Mouse (Mus musculus): ENCODE results near the gene Cnnm4. TPM values are rescaled to one million over a fixed set of nuclear protein-coding genes. Genes with fewer than 3 reads are reported as not detected.

Cnnm4 gene
- polyA plus RNA-seq, 1 experiment from 2014 or later: 11.0 TPM

DNA sequence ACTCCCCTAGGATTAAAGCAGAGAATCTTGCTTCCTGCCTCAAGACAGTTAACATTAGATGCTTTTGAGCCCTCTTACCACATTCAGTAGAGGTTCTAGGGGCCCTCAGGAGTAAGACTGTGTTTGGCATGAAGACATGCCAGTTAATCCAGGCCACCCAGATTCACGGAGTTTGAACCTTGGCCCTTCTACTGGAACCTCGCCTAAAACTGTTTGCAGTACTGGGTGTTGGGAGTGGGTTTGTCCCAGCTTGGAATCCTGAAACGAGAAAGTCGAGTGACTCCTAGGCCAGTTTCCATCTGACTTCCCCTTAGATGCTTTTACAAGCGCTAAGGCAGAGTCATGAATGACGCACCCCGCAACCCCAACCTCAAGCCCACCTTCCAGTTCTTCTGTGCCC is 5.0 kb downstream of the Cnnm4 start:
- H3K9ac ChIP-seq: no peak overlapping the region
- H3K4me1 ChIP-seq: peaks cover 50% of the 10 kb centered on the region
- H3K36me3 ChIP-seq (replicated peaks): no peaks in the 10 kb centered on the region
- ATAC-seq (replicated peaks): no peak
- no peak overlapping the region for H3K4me2 ChIP-seq
- WGBS: 87% methylated on average over 7 of the region's 7 CpGs
- H3K9me3 ChIP-seq: no peaks in the 10 kb centered on the region
- no peak overlapping the region for H3K4me3 ChIP-seq
- no peak overlapping the region for H3K27ac ChIP-seq
- H3K27me3 ChIP-seq (replicated peaks): no peaks in the 10 kb centered on the region

- Histone ChIP-seq H3K9me3 (no peaks in the 10 kb centered on the region), H3K4me3 (no peak overlapping the region), H3K27me3 (replicated peaks) (no peaks in the 10 kb centered on the region), H3K9ac (no peak overlapping the region), H3K4me1 (peaks cover 33% of the 10 kb centered on the region), H3K27ac (no peak overlapping the region), H3K36me3 (replicated peaks) (no peaks in the 10 kb centered on the region), H3K4me2 (no peak overlapping the region)
- WGBS: 52% methylated on average over 2 of the region's 2 CpGs
- no peak for ATAC-seq (replicated peaks)
Measured at GRCm38 (mm10) chr1:36478343-36478795, 6.9 kb downstream of the Cnnm4 start.

GRCm38 (mm10) chr1:36479903-36480899 is 8.8 kb downstream of the Cnnm4 start:
- H3K27me3 ChIP-seq (replicated peaks): no peaks in the 10 kb centered on the region
- no peaks in the 10 kb centered on the region for H3K36me3 ChIP-seq (replicated peaks)
- no peak overlapping the region for H3K4me3 ChIP-seq
- ATAC-seq (replicated peaks): no peak
- H3K9me3 ChIP-seq: no peaks in the 10 kb centered on the region
- H3K9ac ChIP-seq: no peak overlapping the region
- H3K4me2 ChIP-seq: no peak overlapping the region
- peaks cover 15% of the 10 kb centered on the region for H3K4me1 ChIP-seq
- WGBS: 89% methylated on average over 12 of the region's 12 CpGs
- H3K27ac ChIP-seq: no peak overlapping the region

- Histone ChIP-seq H3K27ac (no peak overlapping the region), H3K4me1 (no peaks in the 10 kb centered on the region), H3K36me3 (replicated peaks) (no peaks in the 10 kb centered on the region), H3K4me3 (no peak overlapping the region), H3K9ac (no peak overlapping the region), H3K4me2 (no peak overlapping the region), H3K27me3 (replicated peaks) (no peaks in the 10 kb centered on the region), H3K9me3 (no peaks in the 10 kb centered on the region)
- 65% methylated on average over 4 of the region's 4 CpGs for WGBS
- no peak for ATAC-seq (replicated peaks)
Measured at GRCm38 (mm10) chr1:36483825-36484224, 12.4 kb downstream of the Cnnm4 start.

GRCm38 (mm10) chr1:36485080-36485479 is 13.7 kb downstream of the Cnnm4 start:
- no peak overlapping the region for H3K9ac ChIP-seq
- H3K4me2 ChIP-seq: no peak overlapping the region
- ATAC-seq (replicated peaks): no peak
- H3K4me3 ChIP-seq: no peak overlapping the region
- no peak overlapping the region for H3K27ac ChIP-seq
- 81% methylated on average over 7 of the region's 7 CpGs for WGBS
- no peaks in the 10 kb centered on the region for H3K36me3 ChIP-seq (replicated peaks)
- no peaks in the 10 kb centered on the region for H3K9me3 ChIP-seq
- no peaks in the 10 kb centered on the region for H3K4me1 ChIP-seq
- no peaks in the 10 kb centered on the region for H3K27me3 ChIP-seq (replicated peaks)

DNA sequence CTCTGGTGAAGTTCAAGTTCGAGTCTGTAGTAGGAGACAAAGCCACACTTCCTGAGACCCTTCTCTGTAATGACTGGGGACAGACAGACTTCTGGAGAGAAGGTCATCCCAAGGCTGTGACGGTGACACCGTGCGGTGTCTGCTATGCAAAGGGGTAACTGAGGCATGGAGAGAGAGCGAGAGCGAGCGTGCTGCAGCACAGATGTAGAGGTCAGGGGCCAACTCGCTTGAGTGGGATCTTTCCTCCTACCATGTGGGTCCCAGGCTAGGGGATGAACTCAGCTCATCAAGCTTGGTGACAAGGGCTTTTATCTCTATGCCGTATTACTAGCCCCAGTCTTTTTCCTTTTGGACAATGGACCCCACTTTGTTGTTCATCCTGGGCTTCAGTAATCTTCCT is 15.7 kb downstream of the Cnnm4 start:
- H3K9ac ChIP-seq: no peak overlapping the region
- no peak overlapping the region for H3K4me3 ChIP-seq
- no peak overlapping the region for H3K4me2 ChIP-seq
- no peaks in the 10 kb centered on the region for H3K9me3 ChIP-seq
- no peak overlapping the region for H3K27ac ChIP-seq
- no peaks in the 10 kb centered on the region for H3K4me1 ChIP-seq
- no peaks in the 10 kb centered on the region for H3K27me3 ChIP-seq (replicated peaks)
- no peak for ATAC-seq (replicated peaks)
- 50% methylated on average over 9 of the region's 9 CpGs for WGBS
- no peaks in the 10 kb centered on the region for H3K36me3 ChIP-seq (replicated peaks)

- no peak for ATAC-seq (replicated peaks)
- H3K36me3 ChIP-seq (replicated peaks): no peaks in the 10 kb centered on the region
- no peak overlapping the region for H3K9ac ChIP-seq
- no peaks in the 10 kb centered on the region for H3K9me3 ChIP-seq
- H3K4me2 ChIP-seq: no peak overlapping the region
- no peaks in the 10 kb centered on the region for H3K27me3 ChIP-seq (replicated peaks)
- H3K4me3 ChIP-seq: no peak overlapping the region
- no peaks in the 10 kb centered on the region for H3K4me1 ChIP-seq
- H3K27ac ChIP-seq: no peak overlapping the region
- WGBS: 66% methylated on average over 6 of the region's 6 CpGs
Measured at GRCm38 (mm10) chr1:36489661-36490060, 18.2 kb downstream of the Cnnm4 start.

DNA sequence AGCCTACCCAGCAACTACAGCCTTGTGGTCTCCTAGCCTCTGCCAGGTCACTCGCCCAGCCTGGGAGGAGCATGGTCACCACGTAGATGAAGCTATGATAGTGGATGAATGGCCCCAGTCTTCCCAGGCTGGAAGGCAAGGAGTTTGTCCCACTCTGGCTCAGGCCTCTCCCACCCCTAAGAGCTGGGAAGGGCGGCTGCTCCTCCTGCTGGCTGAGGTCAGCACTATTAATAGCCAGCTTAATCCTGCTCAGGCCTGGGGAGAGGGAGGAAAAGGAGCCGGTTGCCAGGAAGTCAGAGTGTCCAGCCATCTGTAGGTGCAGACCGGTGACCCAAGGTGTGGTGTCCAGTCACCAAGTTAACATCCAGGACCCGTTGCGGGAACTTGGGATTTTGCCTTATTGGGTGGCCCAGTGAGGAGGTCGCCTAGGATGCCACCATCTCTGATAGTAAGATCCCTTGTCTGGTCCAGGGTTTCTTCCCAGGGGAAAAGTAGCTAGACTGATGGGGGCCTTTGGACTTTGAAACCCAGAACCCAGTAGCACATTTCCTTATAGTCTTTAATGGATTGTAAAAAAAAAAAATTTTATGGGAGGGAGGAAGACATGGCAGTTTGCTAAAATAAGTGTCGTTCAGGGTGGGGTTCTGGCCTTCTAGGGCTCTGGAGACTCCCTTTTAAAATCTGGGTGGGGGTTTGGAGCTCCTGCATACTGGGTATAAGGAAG is 21.2 kb downstream of the Cnnm4 start:
- no peak for ATAC-seq (replicated peaks)

GRCm38 (mm10) chr1:36493299-36493698 is 21.9 kb downstream of the Cnnm4 start:
- H3K4me3 ChIP-seq: no peak overlapping the region
- no peak overlapping the region for H3K9ac ChIP-seq
- H3K9me3 ChIP-seq: no peaks in the 10 kb centered on the region
- H3K4me2 ChIP-seq: no peak overlapping the region
- 88% methylated on average over 6 of the region's 6 CpGs for WGBS
- no peak for ATAC-seq (replicated peaks)
- no peaks in the 10 kb centered on the region for H3K36me3 ChIP-seq (replicated peaks)
- no peak overlapping the region for H3K27ac ChIP-seq
- H3K4me1 ChIP-seq: no peaks in the 10 kb centered on the region
- H3K27me3 ChIP-seq (replicated peaks): no peaks in the 10 kb centered on the region

More for the DNA sequence above, 21.2 kb downstream of the Cnnm4 start:
- H3K9me3 ChIP-seq: no peaks in the 10 kb centered on the region
- 49% methylated on average over 9 of the region's 9 CpGs for WGBS
- H3K4me1 ChIP-seq: no peaks in the 10 kb centered on the region
- no peaks in the 10 kb centered on the region for H3K36me3 ChIP-seq (replicated peaks)
- no peak overlapping the region for H3K27ac ChIP-seq
- H3K27me3 ChIP-seq (replicated peaks): no peaks in the 10 kb centered on the region
- no peak overlapping the region for H3K9ac ChIP-seq
- no peak overlapping the region for H3K4me2 ChIP-seq
- no peak overlapping the region for H3K4me3 ChIP-seq

DNA sequence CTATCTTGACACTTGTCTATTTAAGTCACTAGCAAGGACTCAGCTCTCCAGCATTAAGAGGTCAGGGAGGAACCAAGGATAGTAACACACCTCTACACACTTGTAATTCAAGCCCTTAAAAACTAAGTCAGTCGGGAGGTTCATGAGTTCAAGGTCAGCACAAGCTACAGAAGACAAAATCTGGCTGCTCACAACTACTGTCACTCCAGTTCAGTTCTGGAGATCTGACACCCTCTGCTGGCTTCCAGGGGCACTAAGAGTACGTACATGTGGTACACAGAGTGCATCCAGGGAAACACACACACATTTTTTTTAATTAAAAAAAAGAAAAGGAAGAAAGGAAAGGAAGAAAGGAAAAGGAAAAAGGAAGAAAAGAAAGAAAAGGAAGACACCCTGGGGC is 25.3 kb downstream of the Cnnm4 start:
- H3K4me2 ChIP-seq: no peak overlapping the region
- 49% methylated on average over 2 of the region's 2 CpGs for WGBS
- ATAC-seq (replicated peaks): no peak; the same call in 1 of the 2 replicates

GRCm38 (mm10) chr1:36497312-36497711 is 25.9 kb downstream of the Cnnm4 start:
- no peaks in the 10 kb centered on the region for H3K27me3 ChIP-seq (replicated peaks)
- no peak overlapping the region for H3K4me3 ChIP-seq
- 63% methylated on average over 2 of the region's 2 CpGs for WGBS
- no peaks in the 10 kb centered on the region for H3K9me3 ChIP-seq
- no peak overlapping the region for H3K9ac ChIP-seq
- ATAC-seq (replicated peaks): no peak
- no peak overlapping the region for H3K4me2 ChIP-seq
- no peaks in the 10 kb centered on the region for H3K4me1 ChIP-seq
- H3K27ac ChIP-seq: no peak overlapping the region
- 0 out of 2 replicates have a peak, but pooled peaks cover 3% of the 10 kb centered on the region for H3K36me3 ChIP-seq (replicated peaks)

More for the DNA sequence above, 25.3 kb downstream of the Cnnm4 start:
- Histone ChIP-seq H3K27me3 (replicated peaks) (no peaks in the 10 kb centered on the region), H3K27ac (no peak overlapping the region), H3K9me3 (no peaks in the 10 kb centered on the region), H3K36me3 (replicated peaks) (0 out of 2 replicates have a peak, but pooled peaks cover 3% of the 10 kb centered on the region), H3K4me1 (no peaks in the 10 kb centered on the region), H3K9ac (no peak overlapping the region), H3K4me3 (no peak overlapping the region)

GRCm38 (mm10) chr1:36501261-36501660 is 29.8 kb downstream of the Cnnm4 start:
- no peaks in the 10 kb centered on the region for H3K27me3 ChIP-seq (replicated peaks)
- no peak overlapping the region for H3K9ac ChIP-seq
- H3K27ac ChIP-seq: no peak overlapping the region
- no peaks in the 10 kb centered on the region for H3K4me1 ChIP-seq
- no peak overlapping the region for H3K4me2 ChIP-seq
- H3K4me3 ChIP-seq: no peak overlapping the region
- 0 out of 2 replicates have a peak, but pooled peaks cover 3% of the 10 kb centered on the region for H3K36me3 ChIP-seq (replicated peaks)
- no peaks in the 10 kb centered on the region for H3K9me3 ChIP-seq
- ATAC-seq (replicated peaks): peak; percentile 29; the same call in 1 of the 2 replicates
- WGBS: 4% methylated on average over 3 of the region's 3 CpGs
